Mouse (Mus musculus) lung, embryonic 16.5 days (tissue): ENCODE measurements at regions not wholly inside any gene's neighbourhood (a gene's known extent, or its start where the extent isn't known, plus 50 kb on each side); places are given as distances from the start of the nearest gene placed in this dataset.

Source experiments
- ATAC-seq: fragments of 200-750 bp; cut with Nextera tagmentation; 2 replicates; pipeline ENCODE4 v1.8.0; 2017; ENCODE audit warnings: low read depth, mild to moderate bottlenecking, moderate library complexity
- H3K27ac ChIP-seq: fragments of 300-500 bp; sonication (generic); 2 replicates; pipeline ENCODE4 v1.5.1; 2014; ENCODE audit warnings: mild to moderate bottlenecking, control low read depth, low read length
- H3K27me3 ChIP-seq: fragments of 300-500 bp; sonication (generic); 2 replicates; pipeline ENCODE4 v1.6.1; 2014; ENCODE audit warnings: low read depth, low read length, mixed read lengths; ENCODE audit not compliant: control insufficient read depth, insufficient read depth
- H3K36me3 ChIP-seq: fragments of 300-500 bp; sonication (generic); 2 replicates; pipeline ENCODE4 v1.6.1; 2014; ENCODE audit warnings: low read length; ENCODE audit not compliant: control insufficient read depth, insufficient read depth
- H3K4me1 ChIP-seq: fragments of 300-500 bp; sonication (generic); replicated peaks from 2 replicates; pipeline ENCODE4 v1.6.1; 2014; ENCODE audit warnings: low read length, mixed read lengths; ENCODE audit not compliant: control insufficient read depth, insufficient read depth
- H3K4me2 ChIP-seq: fragments of 300-500 bp; sonication (generic); 2 replicates; pipeline ENCODE4 v1.6.1; 2014; ENCODE audit warnings: low read depth, low read length, control low read depth
- H3K4me3 ChIP-seq: fragments of 300-500 bp; sonication (generic); 2 replicates; pipeline ENCODE4 v1.5.1; 2014; ENCODE audit warnings: mild to moderate bottlenecking, low read length, control low read depth
- H3K9ac ChIP-seq: fragments of 300-500 bp; sonication (generic); 2 replicates; pipeline ENCODE4 v1.6.1; 2014; ENCODE audit warnings: low read length, control low read depth
- H3K9me3 ChIP-seq: fragments of 300-500 bp; sonication (generic); 2 replicates; pipeline ENCODE4 v1.6.1; 2016; ENCODE audit warnings: low read length; ENCODE audit not compliant: control insufficient read depth
- WGBS: fragments of 180-500 bp; shearing (Covaris S2); extraction: QIAGEN DNeasy Blood & Tissue Kit; methylation state at CpG from one replicate; pipeline ENCODE4 v1.1.7; 2014; 5-methylcytosine and 5-hydroxymethylcytosine counted together

DNA sequence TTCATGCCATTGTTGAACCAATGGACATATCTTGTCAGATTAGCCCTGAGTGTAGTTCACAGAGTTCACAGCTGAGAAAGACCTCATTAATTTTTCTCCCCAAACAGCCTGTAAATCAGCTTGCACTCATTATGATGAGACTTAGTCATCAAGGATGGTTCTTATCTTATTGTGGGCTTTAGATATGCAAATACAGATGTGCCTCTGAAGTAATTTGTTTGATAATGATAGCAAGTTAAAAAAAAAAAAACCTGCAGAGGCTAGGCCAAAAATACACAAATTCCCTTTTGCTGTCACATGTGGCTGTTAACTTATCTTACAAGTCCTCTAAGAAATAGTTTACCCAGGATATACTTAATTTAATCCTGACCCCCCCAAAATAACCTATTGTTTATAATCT lies 1215.5 kb upstream of the Adgrl2 start:
- no peak overlapping the region for H3K4me2 ChIP-seq
- H3K4me1 ChIP-seq, result no peaks in the 10 kb centered on the region
- H3K27me3 ChIP-seq, result no peaks in the 10 kb centered on the region
- H3K36me3 ChIP-seq, result no peaks in the 10 kb centered on the region
- ATAC-seq, result no peak
- H3K9ac ChIP-seq, result no peak overlapping the region
- H3K9me3 ChIP-seq, result no peaks in the 10 kb centered on the region
- H3K27ac ChIP-seq, result no peak overlapping the region
- H3K4me3 ChIP-seq, result no peak overlapping the region

GRCm38 (mm10) chr3:150233279-150233678 lies 1204.4 kb upstream of the Adgrl4 start:
- no peak overlapping the region for H3K9ac ChIP-seq
- no peak for ATAC-seq
- 46% methylated on average over 2 of the region's 2 CpGs for WGBS

GRCm38 (mm10) chr3:150236946-150237600 lies 1200.6 kb upstream of the Adgrl4 start:
- Histone ChIP-seq H3K4me3 (no peak overlapping the region), H3K4me2 (no peak overlapping the region), H3K27me3 (no peaks in the 10 kb centered on the region), H3K9ac (no peak overlapping the region), H3K36me3 (no peaks in the 10 kb centered on the region), H3K4me1 (no peaks in the 10 kb centered on the region), H3K27ac (no peak overlapping the region), H3K9me3 (no peaks in the 10 kb centered on the region)
- ATAC-seq, result no peak
- WGBS, result 58% methylated on average over 7 of the region's 7 CpGs

More at GRCm38 (mm10) chr3:150233279-150233678, 1204.4 kb upstream of the Adgrl4 start:
- Histone ChIP-seq H3K4me3 (no peak overlapping the region), H3K4me2 (no peak overlapping the region), H3K36me3 (no peaks in the 10 kb centered on the region), H3K4me1 (no peaks in the 10 kb centered on the region), H3K9me3 (no peaks in the 10 kb centered on the region), H3K27ac (no peak overlapping the region), H3K27me3 (no peaks in the 10 kb centered on the region)

GRCm38 (mm10) chr3:150275038-150275437 lies 1162.6 kb upstream of the Adgrl4 start:
- 97% methylated on average over 2 of the region's 2 CpGs for WGBS
- H3K4me2 ChIP-seq, result no peak overlapping the region
- ATAC-seq, result no peak

DNA sequence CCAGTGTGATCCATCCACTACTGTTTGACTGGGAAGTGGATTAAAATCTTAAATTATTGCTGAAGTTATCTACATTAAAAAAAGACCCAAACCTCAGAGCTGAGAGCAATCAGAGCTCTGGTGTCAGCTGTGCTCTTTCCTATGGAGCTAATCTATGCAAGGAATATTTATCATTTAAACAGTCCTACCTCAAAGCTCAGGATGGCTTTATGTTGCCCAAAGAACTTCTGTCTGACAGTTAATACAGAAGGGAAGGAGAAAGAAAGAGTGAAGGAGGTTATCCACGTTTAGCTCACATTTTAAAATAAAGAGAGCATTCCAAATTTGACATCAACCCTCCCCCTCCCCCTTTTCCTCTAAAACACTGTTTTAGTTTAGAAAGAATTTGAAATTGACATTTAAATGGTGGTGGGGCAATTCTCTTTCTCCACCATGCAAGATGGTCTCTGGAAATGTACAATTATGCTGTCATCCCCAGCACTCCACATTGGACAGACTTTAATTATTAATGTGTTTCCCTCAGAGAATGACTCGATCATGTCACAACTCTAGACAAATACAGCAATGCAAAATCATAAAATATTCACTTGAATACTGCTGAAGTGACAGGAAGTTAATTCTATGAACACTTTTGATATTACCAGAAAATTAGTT lies 1141.5 kb upstream of the Adgrl4 start:
- H3K9ac ChIP-seq, result no peak overlapping the region
- 57% methylated on average over 2 of the region's 2 CpGs for WGBS
- H3K27me3 ChIP-seq, result no peaks in the 10 kb centered on the region
- ATAC-seq, result no peak
- H3K27ac ChIP-seq, result no peak overlapping the region
- H3K9me3 ChIP-seq, result no peaks in the 10 kb centered on the region
- no peaks in the 10 kb centered on the region for H3K36me3 ChIP-seq
- H3K4me2 ChIP-seq, result no peak overlapping the region
- no peak overlapping the region for H3K4me3 ChIP-seq
- H3K4me1 ChIP-seq, result no peaks in the 10 kb centered on the region

More at GRCm38 (mm10) chr3:150275038-150275437, 1162.6 kb upstream of the Adgrl4 start:
- no peaks in the 10 kb centered on the region for H3K9me3 ChIP-seq
- H3K27ac ChIP-seq, result no peak overlapping the region
- H3K9ac ChIP-seq, result no peak overlapping the region
- no peaks in the 10 kb centered on the region for H3K4me1 ChIP-seq
- H3K27me3 ChIP-seq, result no peaks in the 10 kb centered on the region
- no peak overlapping the region for H3K4me3 ChIP-seq
- no peaks in the 10 kb centered on the region for H3K36me3 ChIP-seq

- H3K4me1 ChIP-seq, result no peaks in the 10 kb centered on the region
- ATAC-seq, result no peak
- H3K27ac ChIP-seq, result no peak overlapping the region
- no peak overlapping the region for H3K4me2 ChIP-seq
- 82% methylated on average over 6 of the region's 6 CpGs for WGBS
- H3K9ac ChIP-seq, result no peak overlapping the region
- no peaks in the 10 kb centered on the region for H3K9me3 ChIP-seq
- no peaks in the 10 kb centered on the region for H3K27me3 ChIP-seq
- H3K4me3 ChIP-seq, result no peak overlapping the region
- no peaks in the 10 kb centered on the region for H3K36me3 ChIP-seq
These were observed 1108.9 kb upstream of the Adgrl4 start for GRCm38 (mm10) chr3:150328811-150329210.

- ATAC-seq, result no peak
- no peaks in the 10 kb centered on the region for H3K9me3 ChIP-seq
- H3K9ac ChIP-seq, result no peak overlapping the region
- no peak overlapping the region for H3K4me2 ChIP-seq
- no peaks in the 10 kb centered on the region for H3K36me3 ChIP-seq
- H3K4me3 ChIP-seq, result no peak overlapping the region
- H3K4me1 ChIP-seq, result no peaks in the 10 kb centered on the region
- no peaks in the 10 kb centered on the region for H3K27me3 ChIP-seq
- WGBS, result 42% methylated on average over 9 of the region's 9 CpGs
- no peak overlapping the region for H3K27ac ChIP-seq
These were observed 1085.5 kb upstream of the Adgrl4 start for GRCm38 (mm10) chr3:150352139-150352725.

DNA sequence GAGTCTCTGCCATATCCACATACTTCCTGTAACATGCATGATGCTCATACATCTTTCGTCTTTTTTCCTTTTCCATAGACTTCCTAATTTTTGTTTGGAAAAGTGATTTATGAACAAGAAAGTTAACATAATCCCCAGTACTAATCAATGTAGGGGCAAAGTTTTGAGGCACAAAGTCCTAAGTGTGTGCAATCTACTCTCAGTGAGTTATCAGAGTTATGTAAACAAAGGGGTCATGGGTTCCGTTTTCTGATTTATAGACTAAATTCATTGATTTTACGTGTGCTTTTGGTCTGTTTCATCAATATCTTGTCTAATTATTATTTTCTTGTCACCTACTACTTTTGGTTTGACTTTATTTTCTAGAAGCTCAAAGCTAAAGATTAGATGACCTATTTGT lies 1071.9 kb upstream of the Adgrl4 start:
- no peaks in the 10 kb centered on the region for H3K9me3 ChIP-seq
- no peaks in the 10 kb centered on the region for H3K27me3 ChIP-seq
- H3K36me3 ChIP-seq, result no peaks in the 10 kb centered on the region
- H3K27ac ChIP-seq, result no peak overlapping the region
- H3K4me3 ChIP-seq, result no peak overlapping the region
- no peaks in the 10 kb centered on the region for H3K4me1 ChIP-seq
- no peak overlapping the region for H3K9ac ChIP-seq
- ATAC-seq, result no peak
- WGBS, result 68% methylated on average over 3 of the region's 3 CpGs
- H3K4me2 ChIP-seq, result no peak overlapping the region

- Histone ChIP-seq H3K27ac (no peak overlapping the region), H3K27me3 (no peaks in the 10 kb centered on the region), H3K9ac (no peak overlapping the region), H3K4me3 (no peak overlapping the region), H3K36me3 (no peaks in the 10 kb centered on the region), H3K4me1 (no peaks in the 10 kb centered on the region), H3K4me2 (no peak overlapping the region), H3K9me3 (no peaks in the 10 kb centered on the region)
- WGBS, result 0% methylated on average over 1 of the region's 1 CpGs
- ATAC-seq, result no peak
These were observed 1052.6 kb upstream of the Adgrl4 start for GRCm38 (mm10) chr3:150384996-150385627.
